Mouse (Mus musculus) NIH3T3 (cell line): Measurements from ENCODE around the gene Atp8b4.

Source experiments
- DNase-seq: peaks from one replicate; pipeline ENCODE4 v3.0.0-alpha.2; 2012; ENCODE audit warnings: low read depth

Gene Atp8b4

DNA sequence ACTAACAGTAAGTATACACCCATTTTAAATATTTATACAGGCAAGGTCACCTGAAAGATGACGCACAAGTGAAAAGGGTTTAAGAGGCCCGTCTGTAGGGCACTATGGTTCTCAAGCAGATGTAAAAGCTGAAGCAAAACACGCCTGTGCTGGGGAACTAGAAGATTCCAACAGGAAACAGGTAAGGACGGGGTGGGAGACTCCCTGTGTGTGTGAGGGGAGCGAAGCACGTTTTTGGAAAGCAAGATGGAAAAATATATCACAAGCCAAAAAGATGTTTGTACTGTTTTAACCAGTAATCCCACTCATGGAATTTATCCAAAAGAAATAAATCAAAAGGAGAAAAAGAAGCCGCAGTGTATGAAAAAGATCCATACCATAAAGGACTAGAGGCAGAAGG is 214.1 kb downstream of the Atp8b4 start:
- no peak for DNase-seq

DNA sequence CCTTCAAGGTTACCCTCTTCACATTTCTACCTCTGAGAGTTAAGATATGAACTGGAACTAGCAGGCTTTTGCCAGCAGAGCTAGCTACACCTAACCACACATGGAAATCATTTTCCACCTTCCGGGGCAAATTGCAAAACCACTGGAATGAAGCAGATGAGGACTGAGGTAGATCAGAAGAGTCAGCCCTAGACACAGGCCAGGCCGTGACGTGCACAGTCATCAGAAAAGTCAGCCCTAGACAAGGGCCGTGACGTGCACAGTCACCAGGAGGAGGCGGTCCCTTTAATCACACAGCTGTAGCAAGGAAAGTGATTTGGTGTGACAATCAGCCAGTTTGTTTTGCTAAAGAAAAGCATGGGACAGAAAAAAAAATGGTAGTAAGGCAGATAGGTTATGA is 216.4 kb downstream of the Atp8b4 start:
- DNase-seq = peak; percentile 79

DNA sequence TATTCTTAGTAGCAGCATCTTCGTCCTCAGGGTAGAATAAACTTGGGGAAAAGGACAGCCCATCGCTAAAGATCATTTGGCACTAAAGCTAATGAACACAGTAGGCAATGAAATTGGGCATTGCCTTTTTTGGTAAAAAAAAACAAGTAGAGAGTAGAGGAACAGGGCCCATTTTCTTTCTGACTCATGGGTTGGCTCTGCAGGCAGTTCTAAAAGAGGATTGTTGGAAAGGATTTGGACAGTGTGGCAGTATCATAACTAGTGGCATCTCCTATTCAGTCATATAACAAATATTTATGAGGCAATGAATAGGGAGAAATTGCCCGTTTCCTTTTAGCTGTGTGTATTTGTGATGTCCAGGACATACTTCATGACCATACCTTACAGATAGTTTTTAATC is 217.4 kb downstream of the Atp8b4 start:
- DNase-seq = peak; percentile 68

DNA sequence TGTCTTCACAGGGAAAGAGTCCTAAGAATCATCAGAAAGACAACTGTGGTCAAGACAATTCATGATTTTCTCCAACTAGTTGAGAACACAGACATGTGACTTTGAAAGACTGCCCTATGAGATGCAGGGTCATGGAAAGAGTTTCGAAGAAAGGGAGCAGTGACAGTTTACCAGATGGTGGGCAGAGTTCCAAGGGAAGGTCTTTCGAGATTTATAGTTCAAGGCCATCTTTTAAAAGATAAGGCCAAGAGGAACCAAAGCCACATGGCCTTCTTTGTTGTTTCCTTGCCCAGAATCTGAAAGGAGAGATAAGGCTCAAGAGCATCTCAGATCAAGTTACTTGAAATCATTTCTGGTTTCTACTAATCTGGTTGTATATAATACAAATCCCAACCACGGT is 225.0 kb downstream of the Atp8b4 start:
- no peak for DNase-seq

DNA sequence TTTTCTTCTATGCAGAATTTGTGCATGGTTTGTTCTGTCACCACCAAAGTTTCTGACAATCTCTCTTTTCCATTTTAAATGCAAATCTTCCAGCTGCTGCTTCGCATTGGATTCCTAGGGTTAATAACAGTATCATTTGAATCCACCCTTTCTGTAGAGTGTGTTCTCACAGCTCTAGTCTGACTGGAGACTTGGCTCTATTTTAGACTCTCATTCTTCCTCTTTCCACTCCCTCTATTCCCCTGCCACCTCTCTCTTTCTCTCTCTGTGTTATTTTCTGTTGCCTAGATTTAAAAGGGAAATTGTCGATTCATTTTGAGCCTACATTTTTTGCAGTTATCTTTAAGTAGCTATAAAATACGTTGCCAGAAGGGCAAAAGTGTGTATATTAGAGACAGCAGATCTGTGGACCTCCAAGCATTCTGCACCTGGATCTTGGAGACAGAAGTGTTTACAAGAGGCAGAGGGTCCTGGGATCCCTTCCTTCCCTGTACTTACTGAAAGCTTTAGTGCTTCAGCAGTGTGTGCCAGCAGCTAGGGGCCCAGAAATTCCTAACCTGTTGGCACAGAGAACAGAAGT is 225.6 kb downstream of the Atp8b4 start:
- DNase-seq = no peak

DNA sequence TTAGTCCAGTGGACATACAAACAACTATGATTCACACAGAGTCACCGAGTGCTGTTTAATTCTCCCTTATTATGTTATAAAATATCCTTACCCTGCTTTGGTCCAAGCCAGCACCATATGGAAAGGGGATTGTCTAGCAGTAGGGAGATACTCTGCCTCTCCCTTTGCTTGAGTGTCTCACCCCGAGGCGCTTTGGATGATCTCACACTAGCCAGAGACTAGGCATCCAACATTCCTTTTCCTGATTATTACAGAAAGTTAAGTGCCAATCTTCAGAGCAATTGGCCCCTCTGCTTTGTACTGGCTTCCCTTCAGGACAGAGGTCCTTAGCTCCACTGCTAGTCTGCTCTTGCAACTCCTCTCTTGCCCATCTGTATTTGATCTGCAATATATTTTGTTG is 226.2 kb downstream of the Atp8b4 start:
- DNase-seq = peak; percentile 75
